Mouse (Mus musculus): Measurements from ENCODE around the gene Pck2. TPM values are rescaled to one million over a fixed set of nuclear protein-coding genes. Genes with fewer than 3 reads are reported as not detected.

Pck2 gene
- polyA plus RNA-seq, 1 experiment, result 21.0 TPM

GRCm38 (mm10) chr14:55598521-55599390 lies 58.7 kb downstream of the Pck2 start:
- WGBS, result 94% methylated on average over 21 of the region's 21 CpGs
- no peak overlapping the region for H3K4me3 ChIP-seq (ENCODE audit: low read depth, low read length)
- no peak overlapping the region for H3K27ac ChIP-seq (ENCODE audit: insufficient read depth, low read depth, low read length)
- H3K36me3 ChIP-seq (ENCODE audit: control insufficient read depth, insufficient read depth, low read length), result peaks cover 82% of the 10 kb centered on the region
- H3K27me3 ChIP-seq (ENCODE audit: control insufficient read depth, insufficient read depth, low read length), result no peaks in the 10 kb centered on the region
- TF ChIP-seq POLR2A (IDR thresholded peaks at IDR 0.05; ENCODE audit: low read depth, low read length) (no peak), CTCF (IDR thresholded peaks at IDR 0.05; ENCODE audit: extremely low read depth, insufficient read length, insufficient replicate concordance, low read depth, low read length) (no peak)
- H3K4me1 ChIP-seq (ENCODE audit: control insufficient read depth, insufficient read depth, insufficient read length, low read length), result peaks cover 6% of the 10 kb centered on the region

Other genes with a start within 250 kb of the Pck2 start
- gene Dhrs4, start 61.5 kb upstream of the Pck2 start, polyA plus RNA-seq (2012; rRNA removed), result 44.8 and 62.5 TPM in 2 replicates
- 2.0 and 2.1 TPM in 2 replicates for gene Carmil3, start 49.6 kb upstream of the Pck2 start, polyA plus RNA-seq (2012; rRNA removed)
- not detected in 2 replicates for gene Cpne6, start 29.8 kb upstream of the Pck2 start, polyA plus RNA-seq (2012; rRNA removed)
- not detected in 2 replicates for gene Nrl, start 15.3 kb upstream of the Pck2 start, polyA plus RNA-seq (2012; rRNA removed)
- 70.2 and 143 TPM in 2 replicates for gene Dcaf11, start 19.7 kb downstream of the Pck2 start, polyA plus RNA-seq (2012; rRNA removed)
- 0.32 TPM in 1 of 2 replicates, not detected in the other for gene A730061H03Rik, start 20.1 kb downstream of the Pck2 start, polyA plus RNA-seq (2012; rRNA removed)
- 0.46 TPM in 1 of 2 replicates, not detected in the other for gene Fitm1, start 35.4 kb downstream of the Pck2 start, polyA plus RNA-seq (2012; rRNA removed)
- 71.4 and 167 TPM in 2 replicates for gene Psme1, start 37.9 kb downstream of the Pck2 start, polyA plus RNA-seq (2012; rRNA removed)
- 12.2 and 23.0 TPM in 2 replicates for gene Emc9, start 45.0 kb downstream of the Pck2 start, polyA plus RNA-seq (2012; rRNA removed)
- 85.3 and 142 TPM in 2 replicates for gene Psme2, start 50.8 kb downstream of the Pck2 start, polyA plus RNA-seq (2012; rRNA removed)
- 28.8 and 65.8 TPM in 2 replicates for gene Rnf31, start 51.4 kb downstream of the Pck2 start, polyA plus RNA-seq (2012; rRNA removed)
- gene Irf9, start 63.3 kb downstream of the Pck2 start, polyA plus RNA-seq (2012; rRNA removed), result 29.3 and 77.6 TPM in 2 replicates
- 8.7 and 19.2 TPM in 2 replicates for gene Rec8, start 77.8 kb downstream of the Pck2 start, polyA plus RNA-seq (2012; rRNA removed)
- gene Ipo4, start 95.7 kb downstream of the Pck2 start, polyA plus RNA-seq (2012; rRNA removed), result 35.4 and 37.2 TPM in 2 replicates
- gene Gm49378, start 97.6 kb downstream of the Pck2 start, polyA plus RNA-seq (2012; rRNA removed), result 8.6 and 9.3 TPM in 2 replicates
- gene Tm9sf1, start 103.5 kb downstream of the Pck2 start, polyA plus RNA-seq (2012; rRNA removed), result 58.8 and 104 TPM in 2 replicates
- 0.56 and 1.1 TPM in 2 replicates for gene Tssk4, start 109.9 kb downstream of the Pck2 start, polyA plus RNA-seq (2012; rRNA removed)
- 17.2 and 23.9 TPM in 2 replicates for gene Mdp1, start 120.2 kb downstream of the Pck2 start, polyA plus RNA-seq (2012; rRNA removed)
- 5.2 and 9.6 TPM in 2 replicates for gene Gmpr2, start 131.7 kb downstream of the Pck2 start, polyA plus RNA-seq (2012; rRNA removed)
- 135 and 228 TPM in 2 replicates for gene Nedd8, start 131.9 kb downstream of the Pck2 start, polyA plus RNA-seq (2012; rRNA removed)
- gene Tinf2, start 141.6 kb downstream of the Pck2 start, polyA plus RNA-seq (2012; rRNA removed), result 8.1 and 11.1 TPM in 2 replicates
- gene Tgm1, start 173.7 kb downstream of the Pck2 start, polyA plus RNA-seq (2012; rRNA removed), result 0.62 and 0.89 TPM in 2 replicates
- 28.1 and 43.5 TPM in 2 replicates for gene Rabggta, start 182.0 kb downstream of the Pck2 start, polyA plus RNA-seq (2012; rRNA removed)
- gene Dhrs1, start 205.4 kb downstream of the Pck2 start, polyA plus RNA-seq (2012; rRNA removed), result 217 and 223 TPM in 2 replicates
- gene Nop9, start 205.4 kb downstream of the Pck2 start, polyA plus RNA-seq (2012; rRNA removed), result 5.9 and 8.0 TPM in 2 replicates
- gene Cideb, start 218.2 kb downstream of the Pck2 start, polyA plus RNA-seq (2012; rRNA removed), result 309 and 797 TPM in 2 replicates
- gene Ltb4r2, start 221.2 kb downstream of the Pck2 start, polyA plus RNA-seq (2012; rRNA removed), result 65.3 and 90.6 TPM in 2 replicates
- gene Ltb4r1, start 225.7 kb downstream of the Pck2 start, polyA plus RNA-seq (2012; rRNA removed), result 25.3 and 26.4 TPM in 2 replicates
- 3.3 and 6.1 TPM in 2 replicates for gene Adcy4, start 243.8 kb downstream of the Pck2 start, polyA plus RNA-seq (2012; rRNA removed)
- gene Ripk3, start 248.6 kb downstream of the Pck2 start, polyA plus RNA-seq (2012; rRNA removed), result 24.7 and 42.1 TPM in 2 replicates